Mouse (Mus musculus) hindbrain, embryonic 16.5 days (tissue): ENCODE measurements at regions not wholly inside any gene's neighbourhood (a gene's known extent, or its start where the extent isn't known, plus 50 kb on each side); places are given as distances from the start of the nearest gene placed in this dataset.

Source experiments
- ATAC-seq: fragments of 200-750 bp; cut with Nextera tagmentation; 2 replicates; pipeline ENCODE4 v1.8.0; 2017; ENCODE audit warnings: moderate TSS enrichment, moderate library complexity
- H3K27ac ChIP-seq: fragments of 300-500 bp; sonication (generic); 2 replicates; pipeline ENCODE4 v1.5.1; 2014; ENCODE audit warnings: low read depth, mild to moderate bottlenecking, control low read depth, low read length, moderate library complexity
- H3K27me3 ChIP-seq: fragments of 300-500 bp; sonication (generic); replicated peaks from 2 replicates; pipeline ENCODE4 v1.6.1; 2014; ENCODE audit warnings: low read length; ENCODE audit not compliant: control insufficient read depth, insufficient read depth
- H3K36me3 ChIP-seq: fragments of 300-500 bp; sonication (generic); 2 replicates; pipeline ENCODE4 v1.6.1; 2014; ENCODE audit warnings: mild to moderate bottlenecking, low read length, moderate library complexity, mixed read lengths; ENCODE audit not compliant: control insufficient read depth, insufficient read depth
- H3K4me1 ChIP-seq: fragments of 300-500 bp; sonication (generic); 2 replicates; pipeline ENCODE4 v1.6.1; 2014; ENCODE audit warnings: low read depth, low read length; ENCODE audit not compliant: control insufficient read depth, insufficient read depth
- H3K4me2 ChIP-seq: fragments of 300-500 bp; sonication (generic); 2 replicates; pipeline ENCODE4 v1.6.1; 2014; ENCODE audit warnings: mild to moderate bottlenecking, low read length, control low read depth, moderate library complexity
- H3K4me3 ChIP-seq: fragments of 300-500 bp; sonication (generic); 2 replicates; pipeline ENCODE4 v1.5.1; 2014; ENCODE audit warnings: mild to moderate bottlenecking, low read length, control low read depth, moderate library complexity
- H3K9ac ChIP-seq: fragments of 300-500 bp; sonication (generic); 2 replicates; pipeline ENCODE4 v1.6.1; 2014; ENCODE audit warnings: low read depth, mild to moderate bottlenecking, control low read depth, low read length, moderate library complexity
- H3K9me3 ChIP-seq: fragments of 300-500 bp; sonication (generic); 2 replicates; pipeline ENCODE4 v1.6.1; 2014; ENCODE audit warnings: mild to moderate bottlenecking, low read length, moderate library complexity; ENCODE audit not compliant: control insufficient read depth
- WGBS: fragments of 180-500 bp; shearing (Covaris S2); extraction: QIAGEN DNeasy Blood & Tissue Kit; methylation state at CpG from one replicate; pipeline ENCODE4 v1.1.7; 2014; 5-methylcytosine and 5-hydroxymethylcytosine counted together

- WGBS, result 34% methylated on average over 8 of the region's 8 CpGs
- H3K9ac ChIP-seq, result no peak overlapping the region
These were observed 370.8 kb upstream of the Atp2b1 start for GRCm38 (mm10) chr10:98543253-98543997.

DNA sequence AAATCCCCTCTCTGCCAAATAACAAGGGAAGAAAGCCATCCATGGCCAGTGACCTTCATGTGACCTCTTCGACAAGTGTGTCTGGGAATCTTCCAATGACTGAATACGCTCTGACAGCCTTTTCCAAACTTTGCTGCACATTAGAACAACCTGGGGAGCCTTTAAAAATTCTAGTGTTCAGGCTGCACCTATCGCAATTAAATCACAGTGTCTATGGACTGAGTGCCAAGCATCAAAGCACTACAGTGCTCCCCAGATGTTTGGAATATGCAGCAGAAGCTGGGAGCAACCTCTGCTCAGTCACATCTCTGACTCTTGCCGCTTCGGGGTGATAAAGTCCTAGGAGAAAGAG lies 370.2 kb upstream of the Atp2b1 start:
- Histone ChIP-seq H3K4me1 (0 out of 2 replicates have a peak, but pooled peaks cover 2% of the 10 kb centered on the region), H3K27ac (no peak overlapping the region), H3K9me3 (no peaks in the 10 kb centered on the region), H3K36me3 (no peaks in the 10 kb centered on the region), H3K9ac (no peak overlapping the region), H3K27me3 (no peaks in the 10 kb centered on the region), H3K4me2 (no peak overlapping the region), H3K4me3 (no peak overlapping the region)
- ATAC-seq, result no peak
- WGBS, result 51% methylated on average over 5 of the region's 5 CpGs

More at GRCm38 (mm10) chr10:98543253-98543997, 370.8 kb upstream of the Atp2b1 start:
- no peak overlapping the region for H3K4me2 ChIP-seq
- H3K27me3 ChIP-seq, result no peaks in the 10 kb centered on the region
- 0 out of 2 replicates have a peak, but pooled peaks cover 2% of the 10 kb centered on the region for H3K4me1 ChIP-seq
- no peaks in the 10 kb centered on the region for H3K36me3 ChIP-seq
- no peak overlapping the region for H3K4me3 ChIP-seq
- no peaks in the 10 kb centered on the region for H3K9me3 ChIP-seq
- peak; percentile 85 for ATAC-seq
- no peak overlapping the region for H3K27ac ChIP-seq

GRCm38 (mm10) chr10:98554575-98554974 lies 359.6 kb upstream of the Atp2b1 start:
- Histone ChIP-seq H3K36me3 (no peaks in the 10 kb centered on the region), H3K4me2 (no peak overlapping the region), H3K4me3 (no peak overlapping the region), H3K27ac (no peak overlapping the region), H3K4me1 (no peaks in the 10 kb centered on the region), H3K27me3 (no peaks in the 10 kb centered on the region), H3K9ac (no peak overlapping the region), H3K9me3 (no peaks in the 10 kb centered on the region)
- WGBS, result 88% methylated on average over 3 of the region's 3 CpGs
- ATAC-seq, result no peak

- Histone ChIP-seq H3K9me3 (no peaks in the 10 kb centered on the region), H3K4me2 (no peak overlapping the region), H3K9ac (no peak overlapping the region), H3K4me3 (no peak overlapping the region), H3K27me3 (no peaks in the 10 kb centered on the region), H3K27ac (no peak overlapping the region), H3K36me3 (no peaks in the 10 kb centered on the region), H3K4me1 (no peaks in the 10 kb centered on the region)
- 87% methylated on average over 9 of the region's 9 CpGs for WGBS
- ATAC-seq, result no peak
These were observed 356.6 kb upstream of the Atp2b1 start for GRCm38 (mm10) chr10:98557470-98558060.

DNA sequence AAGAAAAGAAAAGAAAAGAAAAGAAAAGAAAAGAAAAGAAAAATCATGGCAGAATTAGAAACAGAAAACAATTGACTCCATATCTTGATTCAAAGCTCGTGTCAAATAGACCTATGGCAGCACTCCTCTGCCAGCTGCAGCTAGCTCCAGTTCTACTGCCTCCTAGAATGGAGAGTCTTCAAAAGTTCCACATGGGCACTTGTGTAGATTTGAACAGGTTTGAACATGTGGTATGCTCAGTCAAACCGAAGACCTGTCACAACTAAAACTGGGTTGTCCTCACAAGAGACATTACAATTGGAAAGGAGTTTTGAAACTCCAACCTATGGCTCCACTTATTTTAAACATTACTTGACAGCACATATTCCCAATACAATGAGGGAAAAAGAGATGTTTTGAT lies 355.6 kb upstream of the Atp2b1 start:
- no peaks in the 10 kb centered on the region for H3K27me3 ChIP-seq
- no peak overlapping the region for H3K9ac ChIP-seq
- H3K36me3 ChIP-seq, result no peaks in the 10 kb centered on the region
- no peaks in the 10 kb centered on the region for H3K9me3 ChIP-seq
- no peak for ATAC-seq
- no peak overlapping the region for H3K4me2 ChIP-seq
- H3K27ac ChIP-seq, result no peak overlapping the region
- no peaks in the 10 kb centered on the region for H3K4me1 ChIP-seq
- no peak overlapping the region for H3K4me3 ChIP-seq
- WGBS, result 81% methylated on average over 2 of the region's 2 CpGs

- no peak overlapping the region for H3K4me2 ChIP-seq
- no peaks in the 10 kb centered on the region for H3K27me3 ChIP-seq
- no peak overlapping the region for H3K9ac ChIP-seq
- H3K9me3 ChIP-seq, result no peaks in the 10 kb centered on the region
- H3K4me1 ChIP-seq, result no peaks in the 10 kb centered on the region
- no peak overlapping the region for H3K27ac ChIP-seq
- H3K4me3 ChIP-seq, result no peak overlapping the region
- 95% methylated on average over 2 of the region's 2 CpGs for WGBS
- no peaks in the 10 kb centered on the region for H3K36me3 ChIP-seq
- no peak for ATAC-seq
These were observed 351.8 kb upstream of the Atp2b1 start for GRCm38 (mm10) chr10:98562297-98562912.

DNA sequence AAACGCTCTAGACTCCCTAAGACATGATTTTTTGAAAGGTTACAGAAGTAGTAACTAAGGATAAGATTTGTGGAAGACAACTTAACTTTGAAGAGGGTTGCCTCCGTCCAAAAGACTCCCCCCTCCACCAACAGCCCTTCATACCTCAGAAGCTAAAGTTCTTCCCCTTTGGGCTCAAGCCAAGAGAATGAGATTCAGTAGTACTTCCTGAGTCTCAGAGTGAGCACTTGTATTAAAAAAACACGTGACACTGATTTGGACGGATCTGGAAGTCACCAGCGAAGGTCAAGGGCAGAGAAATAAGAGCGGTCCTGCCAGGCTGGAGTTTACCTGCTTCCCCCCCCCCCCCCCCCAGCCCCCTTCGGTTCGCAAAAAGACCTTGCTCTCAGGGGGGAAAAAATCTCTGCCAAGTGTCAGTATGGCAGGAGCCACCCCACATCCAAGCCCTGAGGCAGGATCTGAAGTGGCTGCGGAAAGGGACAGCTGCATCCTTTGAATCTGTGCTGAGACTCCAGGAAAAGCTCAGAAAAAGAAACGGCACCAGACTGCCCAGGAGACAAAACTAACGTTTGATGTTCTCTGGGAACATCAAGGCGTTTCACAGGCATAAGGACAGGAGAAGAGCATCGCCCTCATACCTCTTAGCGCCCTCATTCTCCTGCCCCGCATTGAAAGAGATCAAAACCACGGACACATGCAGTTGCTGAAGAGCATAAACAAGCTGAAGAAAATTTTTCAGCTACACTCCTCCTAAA lies 341.2 kb upstream of the Atp2b1 start:
- 63% methylated on average over 14 of the region's 16 CpGs for WGBS
- no peaks in the 10 kb centered on the region for H3K27me3 ChIP-seq
- H3K27ac ChIP-seq, result no peak overlapping the region
- H3K9ac ChIP-seq, result no peak overlapping the region
- no peaks in the 10 kb centered on the region for H3K36me3 ChIP-seq
- ATAC-seq, result no peak
- no peaks in the 10 kb centered on the region for H3K9me3 ChIP-seq
- H3K4me1 ChIP-seq, result no peaks in the 10 kb centered on the region
- no peak overlapping the region for H3K4me2 ChIP-seq
- H3K4me3 ChIP-seq, result no peak overlapping the region

DNA sequence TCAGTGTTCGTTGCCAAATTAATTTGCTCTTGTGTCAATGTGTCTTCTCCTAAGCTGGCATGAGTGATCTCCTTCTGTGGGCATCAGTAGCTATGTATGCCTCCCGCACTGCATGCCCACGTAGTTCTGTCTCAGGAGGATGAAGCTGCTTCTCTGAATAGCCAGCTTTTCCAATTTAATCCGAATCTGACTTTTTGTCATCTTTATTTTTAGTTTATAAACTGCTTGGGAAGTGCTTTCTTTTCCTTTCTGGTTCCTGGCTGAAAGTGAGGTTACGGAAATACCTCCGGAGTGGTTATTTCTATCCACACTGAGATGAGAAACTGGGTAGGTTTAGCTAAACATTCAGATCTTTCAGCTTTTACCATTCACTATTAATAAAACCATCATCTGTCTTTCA lies 337.2 kb upstream of the Atp2b1 start:
- 87% methylated on average over 6 of the region's 6 CpGs for WGBS
- no peak overlapping the region for H3K9ac ChIP-seq

DNA sequence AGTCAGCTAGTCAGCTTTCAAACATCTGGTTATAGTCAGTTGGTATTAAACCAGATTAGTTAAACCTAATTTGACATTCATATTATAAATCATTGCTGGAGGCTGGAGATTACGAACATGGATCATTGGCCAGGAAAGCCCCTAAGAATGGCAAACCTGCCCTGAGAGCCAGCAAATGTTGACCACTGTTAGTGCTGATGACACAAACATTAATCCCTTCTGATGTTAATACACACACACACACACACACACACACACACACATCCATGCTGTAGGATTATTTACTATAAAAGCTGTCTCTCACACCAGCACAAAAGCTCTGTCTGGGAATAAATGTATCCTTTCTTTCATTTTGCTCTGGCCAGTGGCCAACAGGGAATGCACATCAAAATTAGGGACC lies 329.4 kb upstream of the Atp2b1 start:
- H3K36me3 ChIP-seq, result no peaks in the 10 kb centered on the region
- H3K9ac ChIP-seq, result no peak overlapping the region
- no peak overlapping the region for H3K27ac ChIP-seq
- H3K4me2 ChIP-seq, result no peak overlapping the region
- H3K9me3 ChIP-seq, result no peaks in the 10 kb centered on the region
- H3K4me3 ChIP-seq, result no peak overlapping the region
- H3K27me3 ChIP-seq, result no peaks in the 10 kb centered on the region
- no peak for ATAC-seq
- H3K4me1 ChIP-seq, result no peaks in the 10 kb centered on the region
- WGBS, result 90% methylated on average over 1 of the region's 1 CpGs

More for the DNA sequence above, 337.2 kb upstream of the Atp2b1 start:
- H3K4me2 ChIP-seq, result no peak overlapping the region
- no peaks in the 10 kb centered on the region for H3K9me3 ChIP-seq
- H3K27ac ChIP-seq, result no peak overlapping the region
- H3K4me3 ChIP-seq, result no peak overlapping the region
- no peaks in the 10 kb centered on the region for H3K27me3 ChIP-seq
- H3K36me3 ChIP-seq, result no peaks in the 10 kb centered on the region
- ATAC-seq, result no peak
- H3K4me1 ChIP-seq, result no peaks in the 10 kb centered on the region
